Mouse (Mus musculus) megakaryocyte, embryonic 14.5 days (primary cell): ENCODE data around the gene Tex19.2.

Source experiments
- FLI1 ChIP-seq: IDR thresholded peaks from 2 replicates; pipeline ENCODE4 v1.6.1; 2012; ENCODE audit warnings: low read length, inconsistent platforms, mixed read lengths
- GATA1 ChIP-seq: IDR thresholded peaks from 3 replicates; pipeline ENCODE4 v1.6.1; 2012; ENCODE audit warnings: mixed read lengths, low read length, inconsistent platforms, borderline replicate concordance

DNA sequence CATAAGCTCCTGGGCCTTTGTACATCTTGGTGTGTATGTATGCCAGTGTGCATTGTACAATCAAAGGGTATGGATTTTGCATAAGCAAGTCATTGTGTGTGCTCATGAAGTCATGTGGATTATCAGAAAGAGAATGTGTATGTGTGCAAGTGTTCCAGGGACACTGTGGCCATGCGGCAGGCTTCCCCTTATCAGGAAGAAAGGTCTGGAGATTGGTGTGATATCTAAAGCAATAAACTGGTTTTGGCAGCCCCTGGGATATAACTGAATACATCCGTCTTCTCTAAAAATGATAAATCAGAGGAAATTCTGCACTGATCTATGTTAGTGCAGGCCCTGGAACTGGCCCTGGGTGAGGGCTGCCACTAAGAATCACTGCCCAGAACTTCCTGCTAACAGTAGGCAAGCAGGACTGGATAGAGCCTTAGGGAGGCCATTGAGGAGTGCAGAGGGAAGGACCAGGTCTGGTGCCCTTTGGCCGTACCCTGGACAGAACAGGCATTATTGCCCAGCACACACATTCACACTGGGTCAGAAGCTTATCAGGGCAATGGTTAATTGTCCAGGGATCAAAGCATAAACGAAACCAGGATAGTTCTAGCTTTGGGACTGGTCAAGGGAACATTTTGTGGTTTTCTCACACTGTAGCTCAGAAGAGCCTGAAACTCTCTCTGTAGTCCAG is 17.2 kb downstream of the Tex19.2 start:
- TF ChIP-seq GATA1 = no peak
- TF ChIP-seq FLI1 = no peak
